Mouse (Mus musculus): ENCODE measurements around the gene Lrrfip1. TPM values are rescaled to one million over a fixed set of nuclear protein-coding genes. Genes with fewer than 3 reads are reported as not detected.

The Lrrfip1 gene
- total RNA-seq, 4 experiments from 2014 or later, result 56.4 to 65.5 (median 60.6) TPM

DNA sequence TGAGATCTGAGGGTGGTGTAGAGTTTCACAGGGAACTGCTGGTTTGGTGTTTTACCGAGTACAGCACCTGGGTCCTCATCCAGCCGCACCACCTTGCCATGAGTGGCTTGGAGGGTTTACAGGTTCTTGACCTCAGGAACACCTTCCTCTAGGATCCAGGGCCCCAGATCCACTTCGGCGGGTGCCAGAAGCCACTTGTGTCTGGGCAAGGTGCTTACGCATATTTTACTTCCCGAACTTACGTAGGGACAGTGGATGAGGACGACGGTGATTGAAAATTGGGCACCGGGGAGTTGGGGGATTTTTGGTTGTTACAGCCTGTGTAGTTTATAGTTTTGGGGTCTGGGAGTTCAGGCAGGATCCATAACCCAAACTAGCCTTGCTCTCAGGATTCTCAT, 55.5 kb downstream of the Lrrfip1 start:
- no peak for DNase-seq (ENCODE audit: low spot score in 2 of 2)

GRCm38 (mm10) chr1:91054815-91055214, 56.3 kb downstream of the Lrrfip1 start:
- no peak for DNase-seq (ENCODE audit: low spot score in 2 of 2)

- no peak for DNase-seq (ENCODE audit: low spot score in 2 of 2)
These were observed 57.2 kb downstream of the Lrrfip1 start for GRCm38 (mm10) chr1:91055744-91056143.

GRCm38 (mm10) chr1:91056416-91056815, 57.9 kb downstream of the Lrrfip1 start:
- DNase-seq (ENCODE audit: low spot score in 2 of 2), result no peak

GRCm38 (mm10) chr1:91057311-91058245, 59.0 kb downstream of the Lrrfip1 start:
- DNase-seq (ENCODE audit: low spot score in 2 of 2), result no peak

DNA sequence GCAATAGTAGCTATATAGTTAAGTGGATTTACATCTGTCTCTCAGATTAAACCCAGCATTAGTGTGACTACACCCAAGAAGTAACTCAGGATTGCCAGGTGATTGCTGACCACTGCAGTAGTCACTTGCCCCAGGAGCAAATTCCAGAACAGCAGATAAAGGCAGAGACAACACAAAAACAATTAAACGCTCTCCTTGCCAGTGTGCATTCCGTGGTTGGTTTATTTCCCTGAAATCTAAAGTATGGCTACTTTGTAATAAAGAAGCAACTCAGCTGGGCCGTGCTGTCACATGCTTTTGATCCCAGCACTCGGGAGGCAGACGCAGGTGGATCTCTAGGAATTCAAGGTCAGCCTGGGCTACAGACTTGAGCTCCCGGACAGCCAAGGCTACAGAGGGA, 59.7 kb downstream of the Lrrfip1 start:
- no peak for DNase-seq (ENCODE audit: low spot score in 2 of 2)

DNA sequence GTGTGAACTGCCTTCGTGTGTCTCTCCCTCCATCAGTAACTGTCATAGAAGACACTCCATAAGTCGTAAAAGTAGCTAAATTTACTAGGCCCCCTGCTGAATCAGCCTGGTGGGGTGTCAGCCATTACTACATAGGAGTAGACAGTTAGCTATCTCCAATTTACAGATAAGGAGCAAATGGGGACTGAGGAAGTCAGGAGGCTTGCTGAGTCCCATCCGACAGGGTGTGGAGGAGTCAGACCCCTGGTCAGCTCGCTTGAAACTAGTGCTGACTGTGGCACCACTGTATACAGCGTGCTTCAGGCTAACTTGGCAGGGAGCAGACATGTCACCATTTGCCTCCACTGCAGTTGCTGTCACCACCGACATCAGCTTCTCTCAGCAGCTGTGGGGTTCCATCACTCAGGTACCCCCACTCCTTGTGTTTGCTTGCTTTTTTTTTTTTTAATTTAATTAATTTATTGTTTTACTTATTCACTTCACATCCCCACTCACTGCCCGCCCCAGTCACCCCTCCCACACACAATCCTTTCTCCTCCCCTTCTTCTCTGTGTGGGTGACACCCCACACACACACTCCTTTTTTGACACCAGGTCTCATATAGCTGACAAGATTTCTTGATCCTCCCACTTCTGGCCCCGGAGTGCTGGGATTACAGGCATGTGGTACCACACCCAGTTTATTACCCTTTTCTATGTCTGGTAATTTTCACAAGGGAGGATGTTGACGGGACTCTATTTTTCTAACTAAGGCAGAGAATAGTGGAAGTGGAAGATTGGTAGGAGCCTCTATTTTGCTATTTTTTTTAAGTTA, 61.5 kb downstream of the Lrrfip1 start:
- DNase-seq (ENCODE audit: low spot score in 2 of 2), result no peak

DNA sequence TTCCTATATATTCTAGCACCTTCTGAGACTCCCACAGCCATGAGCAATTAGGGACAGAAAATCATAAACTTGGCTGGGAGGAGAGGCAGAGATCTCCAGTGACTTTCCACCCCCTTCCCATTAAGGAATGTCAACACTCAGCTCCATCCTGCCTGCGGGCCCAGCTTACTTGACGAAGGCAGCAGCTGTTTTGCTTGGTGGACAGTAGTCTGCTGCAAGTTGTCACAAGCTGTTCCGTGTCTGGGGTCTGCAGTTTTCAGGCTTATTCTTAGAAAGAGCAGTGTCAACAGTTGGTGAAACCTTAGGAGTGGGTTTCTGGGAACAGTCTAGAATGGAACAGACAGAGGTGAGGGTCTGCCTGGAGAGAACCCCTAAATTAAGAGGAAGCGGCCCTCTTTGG, 62.6 kb downstream of the Lrrfip1 start:
- DNase-seq (ENCODE audit: low spot score in 2 of 2), result no peak

DNA sequence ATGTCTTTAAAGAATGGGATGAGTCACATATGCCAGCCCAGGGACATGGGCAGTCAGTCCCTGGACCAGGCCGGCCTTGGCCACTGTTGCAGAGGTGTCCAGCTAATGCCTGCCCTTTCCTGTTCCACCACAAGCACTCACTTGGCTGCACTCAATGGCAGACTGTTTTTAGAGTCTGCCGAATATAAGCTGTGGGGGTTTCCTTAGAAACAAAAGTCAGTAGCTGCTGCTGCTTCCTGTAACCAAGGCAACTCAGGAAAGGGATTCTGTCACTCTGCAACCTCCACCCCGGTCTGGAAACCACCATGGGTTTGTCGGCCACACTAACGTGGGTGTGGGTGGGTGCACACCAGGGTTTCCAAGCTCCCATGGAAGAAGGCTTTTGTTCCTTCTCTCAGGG, 63.8 kb downstream of the Lrrfip1 start:
- peak in 1 of 2 experiments; percentile 85 for DNase-seq (ENCODE audit: low spot score in 2 of 2)

GRCm38 (mm10) chr1:91064053-91064452, 65.5 kb downstream of the Lrrfip1 start:
- no peak for DNase-seq (ENCODE audit: low spot score in 2 of 2)

DNA sequence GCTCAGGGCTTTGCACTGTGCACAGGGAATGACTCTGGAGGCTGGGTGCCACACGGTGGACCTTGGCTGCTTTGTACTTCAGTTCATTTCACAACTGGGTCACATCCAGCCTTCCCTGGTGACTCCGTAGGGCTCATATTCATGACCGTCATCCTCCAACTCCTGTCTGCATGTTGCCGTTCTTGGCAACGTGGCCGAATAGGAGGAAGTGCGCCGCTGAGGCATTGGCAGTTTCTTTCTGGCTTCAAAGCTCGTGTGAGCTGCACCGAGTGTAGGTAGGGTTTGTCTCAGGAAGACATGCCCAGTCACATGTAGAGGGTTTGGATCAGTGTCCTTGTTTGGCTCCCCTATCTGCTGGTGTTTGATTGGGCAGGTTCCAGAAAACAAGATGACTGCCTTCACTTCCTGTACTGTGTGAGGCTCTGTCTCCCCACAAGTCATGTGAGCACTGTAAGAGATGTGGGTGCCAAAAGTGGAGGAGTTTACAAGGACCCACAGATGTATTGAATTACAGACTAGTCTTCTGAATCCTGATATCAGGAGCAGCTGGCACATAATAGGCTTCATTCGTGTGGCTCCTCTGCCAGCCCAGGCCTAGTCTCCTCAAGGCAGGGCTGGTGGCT, 66.5 kb downstream of the Lrrfip1 start:
- DNase-seq (ENCODE audit: low spot score in 2 of 2), result peak in 1 of 2 experiments; percentile 70

DNA sequence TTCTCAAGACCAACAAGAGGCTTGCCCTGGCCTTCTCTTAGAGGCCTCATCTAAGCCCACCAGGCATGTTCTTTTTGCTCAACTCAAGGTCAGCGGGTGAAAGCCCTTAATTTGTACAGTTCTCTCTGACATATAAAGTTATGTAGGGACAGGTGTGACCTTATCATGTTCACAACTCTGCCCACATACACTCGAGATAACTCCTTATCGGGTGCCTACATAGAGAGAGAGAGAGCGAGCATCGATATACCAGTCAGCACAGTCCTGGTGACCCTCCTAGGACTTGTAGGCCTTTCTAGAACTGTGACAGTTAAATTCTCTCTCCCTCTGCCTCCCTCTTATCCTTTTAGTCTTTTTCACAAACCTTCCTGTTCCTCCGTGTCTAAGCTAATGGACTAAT, 67.5 kb downstream of the Lrrfip1 start:
- DNase-seq (ENCODE audit: low spot score in 2 of 2), result no peak

- DNase-seq (ENCODE audit: low spot score in 2 of 2), result no peak
These were observed 68.1 kb downstream of the Lrrfip1 start for GRCm38 (mm10) chr1:91066599-91066998.

GRCm38 (mm10) chr1:91067716-91068115, 69.2 kb downstream of the Lrrfip1 start:
- DNase-seq (ENCODE audit: low spot score in 2 of 2), result no peak

DNA sequence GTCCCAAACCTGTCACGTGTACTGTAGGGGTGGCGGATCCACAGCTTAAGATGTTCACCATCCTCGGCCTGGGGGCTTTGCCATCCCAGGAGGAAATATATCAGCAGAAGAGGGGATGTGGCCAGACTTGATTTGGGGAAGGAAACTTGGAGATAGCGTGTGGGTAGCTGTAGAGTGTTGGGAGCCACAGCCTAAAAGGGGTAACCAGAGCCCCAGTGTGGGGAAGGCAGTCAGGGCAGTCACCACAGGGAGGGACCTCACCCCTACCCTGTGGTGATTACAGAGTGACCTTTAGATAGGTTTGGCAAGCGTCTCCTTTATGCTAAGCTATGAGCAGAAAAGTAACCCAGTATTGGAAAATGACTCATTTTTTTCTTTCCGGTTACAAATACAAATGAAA, 71.0 kb downstream of the Lrrfip1 start:
- DNase-seq (ENCODE audit: low spot score in 2 of 2), result no peak

DNA sequence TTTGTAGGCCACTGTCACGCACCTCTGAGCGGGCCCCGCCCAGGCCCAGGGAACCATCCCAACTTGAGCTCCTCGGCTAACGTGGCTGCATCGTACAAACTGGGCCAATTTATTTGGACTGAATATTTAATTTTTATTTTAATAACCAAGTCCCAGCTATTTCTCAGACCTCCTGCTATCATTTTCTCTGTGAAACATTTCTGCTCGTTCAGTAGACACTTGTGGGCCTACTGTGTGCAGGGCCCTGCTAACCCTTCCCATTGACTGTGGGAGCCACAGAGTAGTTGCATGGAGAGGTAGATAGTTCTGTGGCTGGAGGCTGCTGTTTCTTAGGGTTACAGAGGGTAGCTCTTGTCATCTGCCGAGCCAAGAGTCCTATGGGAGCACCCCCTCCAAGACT, 72.0 kb downstream of the Lrrfip1 start:
- DNase-seq (ENCODE audit: low spot score in 2 of 2), result no peak

DNA sequence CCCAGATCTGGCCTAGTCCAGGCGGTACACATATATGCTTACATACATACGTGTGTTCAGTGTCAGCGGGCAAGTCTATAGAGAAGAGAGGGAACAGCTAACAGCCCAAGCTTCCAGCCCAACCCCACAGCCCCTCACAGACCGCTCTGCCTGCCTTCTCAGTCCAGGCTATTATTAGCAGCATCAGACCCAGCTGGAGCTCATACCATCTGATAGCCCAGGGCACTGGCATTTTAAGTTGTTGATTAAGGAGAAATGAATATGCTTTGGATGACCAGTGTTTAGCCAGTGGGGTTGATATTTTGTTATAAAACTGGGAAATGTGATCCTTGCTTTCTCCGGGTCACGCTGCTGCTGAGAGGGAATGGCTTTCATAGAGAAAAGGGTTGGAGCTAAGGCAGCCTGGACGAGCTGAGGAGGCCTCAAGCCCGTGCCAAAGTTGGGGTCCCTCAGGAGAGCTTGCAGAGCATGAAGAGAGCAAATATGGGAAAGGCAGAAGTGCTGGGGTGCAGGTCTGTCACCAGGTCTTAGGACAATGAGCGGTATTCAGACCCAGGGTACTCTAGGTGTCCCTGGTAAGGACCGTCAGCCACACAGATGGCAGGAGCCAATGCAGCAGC, 73.2 kb downstream of the Lrrfip1 start:
- DNase-seq (ENCODE audit: low spot score in 2 of 2), result no peak

GRCm38 (mm10) chr1:91076946-91077345, 78.4 kb downstream of the Lrrfip1 start:
- DNase-seq (ENCODE audit: low spot score in 2 of 2), result no peak

GRCm38 (mm10) chr1:91077456-91077855, 78.9 kb downstream of the Lrrfip1 start:
- DNase-seq (ENCODE audit: low spot score in 2 of 2), result no peak

DNA sequence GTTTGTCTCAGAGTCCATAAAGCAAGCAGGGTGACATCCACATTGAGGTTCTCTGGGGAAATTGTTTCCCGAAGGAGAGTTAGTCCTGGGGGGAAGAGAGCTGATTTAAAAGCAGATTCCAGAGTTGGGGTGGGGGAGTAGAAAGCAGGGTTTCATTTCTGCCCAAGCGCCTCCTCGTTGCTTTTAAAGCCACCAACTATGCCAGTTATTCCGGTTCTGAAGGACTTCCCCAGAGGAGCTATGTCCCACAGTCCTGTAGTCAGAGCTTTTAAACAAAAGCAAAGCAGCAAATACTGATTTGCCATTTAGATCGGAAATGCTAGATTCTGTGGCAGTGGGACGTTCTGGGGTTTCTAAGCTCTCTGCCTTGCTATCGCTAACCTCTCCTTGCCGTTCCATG, 79.4 kb downstream of the Lrrfip1 start:
- DNase-seq (ENCODE audit: low spot score in 2 of 2), result no peak

DNA sequence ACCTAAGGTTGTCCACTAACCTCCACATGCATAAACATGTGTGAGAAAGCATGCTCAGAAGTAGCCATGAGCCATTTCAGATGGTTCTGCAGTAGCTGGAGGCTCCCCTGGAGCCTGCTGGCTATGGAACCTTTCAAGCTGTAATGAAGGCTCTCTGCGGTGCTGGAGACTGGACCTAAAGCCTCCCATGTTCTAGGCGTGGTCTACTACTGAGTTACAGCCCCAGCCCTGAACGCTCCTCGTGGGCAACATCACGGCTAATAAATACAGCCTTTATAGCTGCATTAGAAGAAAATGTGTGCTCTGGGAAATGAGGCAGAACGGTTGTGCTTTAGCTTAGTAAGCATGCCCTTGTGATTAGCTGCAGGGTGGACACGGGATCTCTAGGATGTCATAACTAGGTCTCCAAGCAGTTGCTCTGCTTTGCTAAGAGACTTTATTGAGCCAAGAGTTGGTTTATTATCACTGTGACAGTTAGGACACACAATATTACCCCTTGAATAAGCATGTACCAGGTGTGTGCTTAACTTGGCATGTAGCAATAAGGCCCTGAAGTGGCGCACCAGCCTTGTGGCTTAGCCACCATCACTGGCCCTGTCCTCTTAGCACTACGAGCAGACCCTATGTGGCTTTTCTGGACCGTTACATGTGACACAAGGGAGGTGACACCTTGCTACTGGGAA, 81.3 kb downstream of the Lrrfip1 start:
- DNase-seq (ENCODE audit: low spot score in 2 of 2), result no peak

Measured in left cerebral cortex, adult 8-10 months (tissue).